Mouse (Mus musculus) hindbrain, embryonic 11.5 days (tissue): ENCODE data around the gene Spata31d1a. TPM values are rescaled to one million over a fixed set of nuclear protein-coding genes. Genes with fewer than 3 reads are reported as not detected.
"Not testable (repeated sequence)": the region's sequence is repeated elsewhere in the genome, so short reads cannot be mapped to it uniquely, and the experiment has no call there.

ENCODE experiments used
- ATAC-seq: fragments of 200-750 bp; cut with Nextera tagmentation; 2 replicates; pipeline ENCODE4 v1.8.0; 2017; ENCODE audit warnings: mild to moderate bottlenecking, moderate TSS enrichment, moderate library complexity; ENCODE audit not compliant: low FRiP score
- DNase-seq: peaks from one replicate; pipeline ENCODE4 v3.0.0-alpha.2; 2015; ENCODE audit warnings: low spot score
- H3K27ac ChIP-seq: fragments of 300-500 bp; sonication (generic); 2 replicates; pipeline ENCODE4 v1.5.1; 2014; ENCODE audit warnings: mild to moderate bottlenecking, low read depth, low read length
- H3K27me3 ChIP-seq: fragments of 300-500 bp; sonication (generic); 2 replicates; pipeline ENCODE4 v1.6.1; 2014; ENCODE audit warnings: mild to moderate bottlenecking, low read length, moderate library complexity, mixed read lengths; ENCODE audit not compliant: control insufficient read depth, insufficient read depth
- H3K36me3 ChIP-seq: fragments of 300-500 bp; sonication (generic); 2 replicates; pipeline ENCODE4 v1.6.1; 2014; ENCODE audit warnings: mild to moderate bottlenecking, low read length, moderate library complexity, mixed read lengths; ENCODE audit not compliant: control insufficient read depth, insufficient read depth
- H3K4me1 ChIP-seq: fragments of 300-500 bp; sonication (generic); replicated peaks from 2 replicates; pipeline ENCODE4 v1.6.1; 2014; ENCODE audit warnings: low read length, mixed read lengths; ENCODE audit not compliant: control insufficient read depth, insufficient read depth
- H3K4me2 ChIP-seq: fragments of 300-500 bp; sonication (generic); replicated peaks from 2 replicates; pipeline ENCODE4 v1.6.1; 2014; ENCODE audit warnings: mild to moderate bottlenecking, low read depth, low read length
- H3K4me3 ChIP-seq: fragments of 300-500 bp; sonication (generic); 2 replicates; pipeline ENCODE4 v1.5.1; 2014; ENCODE audit warnings: low read depth, low read length
- H3K9ac ChIP-seq: fragments of 300-500 bp; sonication (generic); 2 replicates; pipeline ENCODE4 v1.6.1; 2014; ENCODE audit warnings: low read depth, low read length
- H3K9me3 ChIP-seq: fragments of 300-500 bp; sonication (generic); 2 replicates; pipeline ENCODE4 v1.6.1; 2016; ENCODE audit warnings: low read length; ENCODE audit not compliant: control insufficient read depth
- WGBS: fragments of 180-500 bp; shearing (Covaris S2); extraction: QIAGEN DNeasy Blood & Tissue Kit; methylation state at CpG from one replicate; pipeline ENCODE4 v1.1.7; 2014; 5-methylcytosine and 5-hydroxymethylcytosine counted together
- polyA plus RNA-seq: library from polyadenylated mRNA; unstranded; fragments of >200 nt; fragmentation: Nextera tagmentation; extraction: Ambion mirVana; gene quantifications from 2 replicates; pipeline ENCODE4 v1.2.1, GENCODE M21; 2014

Gene Spata31d1a
- polyA plus RNA-seq, 1 experiment from 2014 or later: 0.03 TPM

DNA sequence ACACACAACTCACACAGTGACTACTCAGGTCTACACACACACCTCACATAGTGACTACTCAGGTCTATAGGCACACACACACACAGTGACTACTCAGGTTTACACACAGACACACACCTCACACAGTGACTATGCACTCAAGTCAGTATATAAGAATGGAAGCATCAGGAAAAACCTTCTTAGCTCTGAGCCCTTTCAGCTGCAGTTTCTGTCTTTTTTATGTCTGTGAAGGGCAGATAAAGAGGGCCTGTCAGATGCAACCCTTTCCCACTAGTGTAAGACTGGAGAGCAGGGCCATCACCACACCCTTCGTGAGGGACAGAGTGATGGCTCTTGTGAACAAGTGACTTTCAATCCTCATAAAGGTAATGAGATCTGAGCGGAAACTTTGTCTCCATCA lies 28.3 kb upstream of the Spata31d1a start:
- H3K27me3 ChIP-seq: no peaks in the 10 kb centered on the region
- H3K27ac ChIP-seq: no peak overlapping the region
- H3K4me1 ChIP-seq: no peaks in the 10 kb centered on the region
- H3K4me2 ChIP-seq: no peak overlapping the region
- WGBS: 88% methylated on average over 2 of the region's 2 CpGs
- H3K36me3 ChIP-seq: no peaks in the 10 kb centered on the region
- H3K4me3 ChIP-seq: no peak overlapping the region
- H3K9me3 ChIP-seq: no peaks in the 10 kb centered on the region
- no peak overlapping the region for H3K9ac ChIP-seq
- ATAC-seq (no peak), DNase-seq (no peak)

DNA sequence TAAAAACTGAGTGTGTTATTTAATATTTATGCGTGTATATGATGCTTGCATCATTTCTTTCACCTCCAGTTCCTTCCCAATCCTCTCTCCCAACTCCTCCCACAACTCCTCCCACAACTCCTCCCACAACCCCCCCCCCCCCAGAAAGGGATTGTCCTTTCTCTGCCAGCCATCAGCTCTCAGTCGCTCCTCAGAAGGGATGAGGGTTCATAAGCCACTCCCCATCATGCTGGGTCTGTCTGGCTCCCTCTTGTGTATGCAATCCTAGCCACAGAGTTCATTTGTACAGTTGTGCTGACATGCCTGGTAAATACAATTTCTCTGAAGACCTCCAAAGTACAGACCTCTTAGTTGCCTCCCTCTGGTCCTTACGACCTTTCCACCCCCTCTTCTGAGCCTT lies 25.1 kb upstream of the Spata31d1a start:
- H3K4me3 ChIP-seq: no peak overlapping the region
- no peaks in the 10 kb centered on the region for H3K4me1 ChIP-seq
- no peak overlapping the region for H3K27ac ChIP-seq
- H3K9ac ChIP-seq: no peak overlapping the region
- H3K36me3 ChIP-seq: no peaks in the 10 kb centered on the region
- 37% methylated on average over 3 of the region's 3 CpGs for WGBS
- DNase-seq (peak; percentile 30), ATAC-seq (no peak)
- H3K27me3 ChIP-seq: no peaks in the 10 kb centered on the region
- H3K9me3 ChIP-seq: no peaks in the 10 kb centered on the region
- H3K4me2 ChIP-seq: no peak overlapping the region

DNA sequence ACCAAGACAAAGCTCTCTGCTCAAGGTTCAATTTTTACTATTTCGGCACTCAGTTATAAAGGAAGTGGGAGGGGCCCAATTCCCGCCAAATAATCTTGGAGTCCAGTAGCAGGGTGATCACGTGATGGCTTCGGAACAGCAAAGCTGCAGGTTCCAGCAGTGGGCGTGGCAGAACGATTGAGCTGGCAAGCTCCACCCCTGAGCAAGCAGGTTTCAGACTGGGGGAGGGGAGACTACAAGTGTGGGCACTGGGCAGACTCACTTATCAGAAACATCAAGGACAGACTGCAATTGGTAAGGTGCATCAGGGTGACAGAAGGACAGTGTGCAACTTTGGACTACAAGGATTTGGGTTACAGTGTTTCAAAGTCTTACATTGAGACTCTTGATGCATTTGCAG lies 24.2 kb upstream of the Spata31d1a start:
- not testable (repeated sequence) for H3K4me1 ChIP-seq, H3K9ac ChIP-seq, H3K9me3 ChIP-seq, H3K4me3 ChIP-seq, H3K4me2 ChIP-seq, H3K36me3 ChIP-seq, H3K27ac ChIP-seq, ATAC-seq, DNase-seq, H3K27me3 ChIP-seq
- 31% methylated on average over 5 of the region's 6 CpGs for WGBS

DNA sequence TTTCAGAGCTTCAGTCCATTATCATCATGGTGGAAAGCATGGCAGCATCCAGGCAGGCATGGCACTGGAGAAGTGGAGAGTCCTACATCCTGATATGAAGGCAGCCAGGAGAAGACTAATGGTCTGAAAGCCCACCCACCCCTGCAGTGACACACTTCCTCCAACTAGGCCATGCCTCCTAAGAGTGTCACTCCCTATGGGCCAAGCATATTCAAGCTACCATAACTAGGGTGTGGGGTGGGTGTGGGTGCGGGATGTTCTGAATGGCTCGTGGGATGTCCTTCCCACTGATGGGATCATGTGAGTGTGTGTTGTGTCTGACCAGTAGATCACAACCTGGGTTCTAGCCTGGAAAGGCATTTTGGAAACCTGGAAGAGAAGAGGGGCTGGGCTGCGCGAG lies 23.8 kb upstream of the Spata31d1a start:
- no peak overlapping the region for H3K4me3 ChIP-seq
- no peaks in the 10 kb centered on the region for H3K4me1 ChIP-seq
- 72% methylated on average over 2 of the region's 4 CpGs for WGBS
- H3K27me3 ChIP-seq: no peaks in the 10 kb centered on the region
- no peak overlapping the region for H3K4me2 ChIP-seq
- H3K36me3 ChIP-seq: no peaks in the 10 kb centered on the region
- H3K27ac ChIP-seq: no peak overlapping the region
- H3K9ac ChIP-seq: no peak overlapping the region
- ATAC-seq: no peak
- H3K9me3 ChIP-seq: no peaks in the 10 kb centered on the region
- DNase-seq: no peak

DNA sequence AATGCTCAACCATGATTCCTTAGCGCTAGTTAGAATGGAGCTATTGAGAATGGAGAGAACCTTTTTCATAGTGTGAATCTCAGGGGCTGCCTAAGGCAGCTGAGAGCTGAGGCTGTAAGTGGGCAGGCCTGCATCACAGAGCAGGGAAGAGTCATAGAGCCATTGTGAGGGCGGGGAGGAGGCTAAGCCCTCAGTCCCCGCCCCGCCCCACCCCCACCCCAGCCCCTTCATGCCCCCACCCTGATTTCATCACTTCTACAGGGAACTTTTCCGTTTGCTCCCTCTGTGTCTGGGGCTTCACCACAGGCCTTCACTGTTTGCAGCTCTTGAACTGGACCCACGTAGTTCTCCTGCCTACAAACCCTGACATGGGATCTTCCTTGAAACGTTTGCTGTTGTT lies 21.5 kb upstream of the Spata31d1a start, which contains the start of gene Spata31d1d:
Gene Spata31d1d, minus strand, starts transcription at position 101 of the 400 bp plus-strand sequence.
- H3K36me3 ChIP-seq: no peaks in the 10 kb centered on the region
- H3K9me3 ChIP-seq: no peaks in the 10 kb centered on the region
- no peaks in the 10 kb centered on the region for H3K4me1 ChIP-seq
- H3K27me3 ChIP-seq: no peaks in the 10 kb centered on the region
- H3K4me2 ChIP-seq: no peak within 1 kb of the TSS
- WGBS: 45% methylated on average over 6 of the region's 7 CpGs
- no peak within 1 kb of the TSS for H3K9ac ChIP-seq
- no peak within 1 kb of the TSS for H3K27ac ChIP-seq
- H3K4me3 ChIP-seq: no peak within 1 kb of the TSS
- ATAC-seq (no peak), DNase-seq (no peak)

DNA sequence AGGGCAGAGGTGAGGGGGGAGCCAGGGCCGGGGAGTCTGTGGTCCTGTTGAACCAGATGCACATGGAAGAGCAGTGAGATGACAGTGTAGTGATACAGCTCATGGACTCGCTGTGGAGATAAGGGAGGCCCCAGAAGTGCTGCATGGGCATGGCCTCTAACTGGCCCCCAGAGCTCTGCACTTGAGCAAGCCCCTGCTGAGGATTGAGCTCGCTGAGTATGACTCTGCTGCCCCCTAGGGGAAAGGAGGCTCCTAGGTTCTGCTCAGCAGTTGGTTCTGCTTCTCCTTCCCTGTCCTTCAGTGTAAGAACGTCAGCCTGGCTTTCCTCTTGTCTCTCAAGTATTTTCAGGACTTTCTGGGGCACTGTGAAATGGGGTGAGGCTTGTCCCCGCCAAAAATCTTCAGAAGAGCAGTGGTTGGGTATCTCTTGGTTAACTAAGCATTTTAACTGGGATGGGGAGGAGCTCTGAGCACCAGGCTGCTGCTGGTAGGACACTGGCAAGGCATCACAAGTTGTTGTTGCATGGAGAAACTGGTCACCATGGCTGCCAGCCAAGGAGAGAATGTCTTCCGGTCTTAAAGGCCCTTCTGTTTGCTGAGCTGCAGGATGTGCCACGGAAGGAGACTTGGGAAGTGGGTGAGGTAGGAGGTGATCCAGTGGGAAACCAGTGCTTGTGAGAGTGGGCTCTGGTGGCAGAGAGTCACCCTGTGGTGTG lies 18.4 kb upstream of the Spata31d1a start:
- H3K9ac ChIP-seq: no peak overlapping the region
- no peak overlapping the region for H3K27ac ChIP-seq
- DNase-seq: peak; percentile 91
- H3K4me1 ChIP-seq: no peaks in the 10 kb centered on the region
- ATAC-seq: peak; percentile 89
- no peaks in the 10 kb centered on the region for H3K36me3 ChIP-seq
- no peaks in the 10 kb centered on the region for H3K27me3 ChIP-seq
- H3K9me3 ChIP-seq: no peaks in the 10 kb centered on the region
- WGBS: 28% methylated on average over 7 of the region's 7 CpGs
- no peak overlapping the region for H3K4me3 ChIP-seq
- H3K4me2 ChIP-seq: no peak overlapping the region

DNA sequence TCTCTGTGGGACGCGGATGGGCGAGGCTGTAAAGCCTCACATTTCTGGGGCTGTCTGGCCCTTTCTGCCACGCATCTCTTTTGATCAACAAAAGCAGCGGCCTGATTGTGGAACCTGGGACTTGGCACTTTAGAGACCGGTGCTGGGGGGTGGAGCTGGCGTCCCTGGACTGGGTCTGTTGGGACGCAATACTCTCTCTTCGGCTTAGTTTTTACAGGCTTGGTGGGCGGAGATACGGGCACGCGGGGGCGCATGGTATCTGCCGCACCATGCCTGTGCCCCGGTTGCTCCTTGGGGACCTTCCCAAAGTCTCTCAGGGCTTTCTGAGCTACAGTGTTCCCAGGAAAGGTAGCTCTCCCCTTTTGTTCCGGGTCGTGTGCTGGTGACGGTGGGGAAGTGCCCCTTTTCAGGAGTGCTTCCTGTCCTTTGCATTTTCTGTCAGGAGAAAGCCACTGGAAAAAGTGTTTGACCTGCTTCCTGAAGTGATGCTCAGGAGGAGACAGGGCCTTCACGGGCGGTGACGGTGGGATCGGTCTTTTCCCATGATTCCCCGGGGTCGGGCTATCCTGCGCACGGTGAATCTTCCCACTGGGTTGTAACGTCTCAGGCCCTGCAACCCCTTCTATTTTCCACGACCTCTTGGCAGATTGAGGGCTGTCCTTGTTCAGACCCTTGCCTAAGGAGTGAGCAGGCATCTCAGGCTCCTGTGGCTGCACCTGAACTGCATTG lies 16.2 kb upstream of the Spata31d1a start:
- Histone ChIP-seq H3K9me3 (no peaks in the 10 kb centered on the region), H3K4me1 (no peaks in the 10 kb centered on the region), H3K4me3 (no peak overlapping the region), H3K9ac (peak overlapping the region; percentile 24; the same call in 1 of the 2 replicates), H3K27me3 (no peaks in the 10 kb centered on the region), H3K4me2 (peak overlapping the region; percentile 22; the same call in 1 of the 2 replicates), H3K27ac (no peak overlapping the region), H3K36me3 (no peaks in the 10 kb centered on the region)
- ATAC-seq (no peak), DNase-seq (peak; percentile 13)
- WGBS: 33% methylated on average over 29 of the region's 29 CpGs

DNA sequence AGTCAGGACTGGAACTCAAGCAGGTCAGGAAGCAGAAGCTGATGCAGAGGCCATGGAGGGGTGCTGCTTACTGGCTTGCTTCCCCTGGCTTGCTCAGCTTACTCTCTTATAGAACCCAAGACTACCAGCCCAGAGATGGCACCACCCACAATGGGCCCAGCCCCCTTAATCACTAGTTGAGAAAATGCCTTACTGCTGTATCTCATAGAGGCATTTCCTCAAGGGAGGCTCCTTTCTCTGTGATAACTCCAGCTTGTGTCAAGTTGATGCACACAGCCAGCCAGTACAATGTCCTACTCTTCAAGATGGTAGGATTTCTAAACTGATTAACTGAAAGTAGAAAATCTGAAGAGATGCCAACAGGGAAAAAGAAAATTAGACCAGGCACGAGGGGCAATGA lies 12.0 kb upstream of the Spata31d1a start:
- not testable (repeated sequence) for H3K27ac ChIP-seq, ATAC-seq, H3K9me3 ChIP-seq, H3K4me1 ChIP-seq, H3K4me3 ChIP-seq, H3K4me2 ChIP-seq, H3K27me3 ChIP-seq, H3K36me3 ChIP-seq, H3K9ac ChIP-seq, DNase-seq
- WGBS: 81% methylated on average over 1 of the region's 1 CpGs

DNA sequence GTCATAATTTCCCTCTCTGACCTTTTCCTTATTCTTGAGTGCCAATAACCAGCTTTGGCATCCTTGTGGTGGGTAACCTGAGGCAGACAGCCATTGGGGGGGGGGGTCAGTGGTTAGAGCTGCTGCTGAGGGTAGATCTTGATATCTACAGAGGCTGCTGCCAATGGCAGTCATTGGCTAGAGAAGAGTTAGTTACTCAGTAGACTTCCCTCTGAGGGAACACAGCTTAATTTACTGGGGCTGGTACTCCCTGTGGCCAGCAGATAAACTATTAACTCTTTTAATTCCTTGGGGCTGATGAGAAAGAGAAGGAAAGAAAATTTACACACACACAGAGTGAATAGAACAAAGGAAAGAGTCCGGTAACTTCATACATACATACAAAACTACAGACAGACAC lies 9.3 kb upstream of the Spata31d1a start:
- H3K9ac ChIP-seq: no peak overlapping the region
- H3K9me3 ChIP-seq: no peaks in the 10 kb centered on the region
- H3K4me1 ChIP-seq: no peaks in the 10 kb centered on the region
- H3K36me3 ChIP-seq: no peaks in the 10 kb centered on the region
- no peak overlapping the region for H3K4me3 ChIP-seq
- 94% methylated on average over 1 of the region's 1 CpGs for WGBS
- ATAC-seq (no peak), DNase-seq (no peak)
- H3K4me2 ChIP-seq: no peak overlapping the region
- no peak overlapping the region for H3K27ac ChIP-seq
- H3K27me3 ChIP-seq: no peaks in the 10 kb centered on the region
